In the genomic region with DNA sequence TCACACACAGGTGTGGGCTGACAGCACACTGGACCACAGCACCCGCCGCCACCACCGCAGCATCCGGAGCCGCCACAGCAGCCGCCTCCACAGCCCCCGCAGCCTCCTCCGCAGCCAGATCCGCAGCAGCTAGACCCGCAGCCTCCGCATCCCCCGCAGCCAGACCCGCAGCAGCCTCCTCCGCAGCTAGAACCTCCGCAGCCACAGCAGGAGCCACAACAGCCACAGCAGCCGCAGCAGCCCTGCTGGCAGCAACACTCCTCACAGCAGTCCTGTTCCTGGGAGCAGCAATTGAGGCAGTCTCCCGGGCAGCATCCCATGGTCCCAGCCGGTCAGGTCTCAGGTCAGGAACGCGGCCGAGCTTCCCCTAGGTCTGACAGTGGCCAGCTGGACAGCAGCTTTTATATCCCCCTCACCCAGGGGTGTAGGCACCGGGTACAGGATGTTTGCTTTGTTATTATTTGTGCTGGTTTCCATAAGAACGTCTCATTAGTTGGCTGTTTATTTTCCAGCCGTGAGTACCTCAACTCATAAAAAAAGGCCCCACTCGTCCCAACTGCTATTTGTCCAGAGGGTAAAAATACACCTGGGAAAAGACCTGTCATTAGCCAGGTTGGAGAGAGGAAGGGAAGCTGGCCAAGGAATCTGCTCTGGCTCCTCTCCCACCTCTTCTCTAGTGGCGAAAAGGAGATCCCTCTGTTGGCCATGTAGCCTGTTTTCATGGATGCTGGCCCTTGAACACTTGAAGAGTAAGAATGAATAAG, we compare ENCODE assay signal across 12 mouse cellular contexts. TPM values are rescaled to one million over a fixed set of nuclear protein-coding genes. Genes with fewer than 3 reads are reported as not detected.
DNase-seq lines count a peak whose midpoint lies in the region; ATAC-seq lines count a peak whose summit lies in the region.
"Had no signal": no experiment of that assay in that cellular context is flagged by ENCODE, and none has a peak within 500 bp of the region (broad histone marks: within the 10 kb centered on the region; RNA-seq: fewer than 3 reads in every experiment).

A gene (minus strand): TSS at position 375 of the 764 bp plus-strand sequence.

- no peak for ATAC-seq in cerebellum, adult (ENCODE audit: insufficient number of reproducible peaks, low FRiP score, low TSS enrichment)
- ATAC-seq in neural tube, embryonic 11.5 days (ENCODE audit: insufficient read depth, low FRiP score, low TSS enrichment), result no peak
- no peak for ATAC-seq in limb, embryonic 11.5 days (ENCODE audit: insufficient number of reproducible peaks, low FRiP score, low TSS enrichment, low read depth)
- ATAC-seq in neural tube, embryonic 12.5 days (ENCODE audit: low FRiP score, low read depth), result no peak

- DNase-seq in cerebellum, adult 8-10 months, result peak; percentile 16
- DNase-seq in neural tube, embryonic 11.5 days (ENCODE audit: low spot score), result no peak
- DNase-seq in neural tube, embryonic 10.5 days (ENCODE audit: extremely low spot score, low spot score), result no peak
- peak; percentile 29 for DNase-seq in limb, embryonic 11.5 days (ENCODE audit: low spot score)
- no peak for DNase-seq in layer of hippocampus, adult 11-12 months (ENCODE audit: low spot score)
- no peak for DNase-seq in left cerebral cortex, adult 18-20 months (ENCODE audit: low spot score in 2 of 2)
- DNase-seq: cerebellum, adult 2 months; kidney, adult 9 months had no signal

- H3K36me3 ChIP-seq in neural tube, embryonic 11.5 days (ENCODE audit: control insufficient read depth, insufficient read depth, low read length), result no peaks in the 10 kb centered on the region
- H3K36me3 ChIP-seq in limb, embryonic 11.5 days (ENCODE audit: control insufficient read depth, insufficient read depth, low read length), result no peaks in the 10 kb centered on the region
- H3K36me3 ChIP-seq in neural tube, embryonic 12.5 days, result no peaks in the 10 kb centered on the region

- H3K4me1 ChIP-seq in neural tube, embryonic 11.5 days (ENCODE audit: control insufficient read depth, insufficient read depth, low read length), result no peaks in the 10 kb centered on the region
- peaks cover 3% of the 10 kb centered on the region; the same call in 1 of the 2 replicates for H3K4me1 ChIP-seq in limb, embryonic 11.5 days (ENCODE audit: control insufficient read depth, insufficient read depth, low read length)
- 0 out of 2 replicates have a peak, but pooled peaks cover 4% of the 10 kb centered on the region for H3K4me1 ChIP-seq in neural tube, embryonic 12.5 days

- H3K9ac ChIP-seq in neural tube, embryonic 11.5 days (ENCODE audit: low read length), result no peak within 1 kb of the TSS
- H3K9ac ChIP-seq in limb, embryonic 11.5 days (ENCODE audit: low read length), result no peak within 1 kb of the TSS
- peak within 1 kb of the TSS; percentile 40; the same call in 1 of the 2 replicates for H3K9ac ChIP-seq in neural tube, embryonic 12.5 days

- peak within 1 kb of the TSS; percentile 31; the same call in 1 of the 2 replicates for H3K4me2 ChIP-seq in neural tube, embryonic 11.5 days (ENCODE audit: low read depth)
- peak within 1 kb of the TSS; percentile 41 for H3K4me2 ChIP-seq in limb, embryonic 11.5 days (ENCODE audit: low read depth, severe bottlenecking)
- H3K4me2 ChIP-seq in neural tube, embryonic 12.5 days (replicated peaks), result peak within 1 kb of the TSS; percentile 49

- no peak within 1 kb of the TSS for H3K27ac ChIP-seq in neural tube, embryonic 11.5 days (ENCODE audit: low read depth, low read length)
- H3K27ac ChIP-seq in limb, embryonic 11.5 days (replicated peaks; ENCODE audit: low read depth, low read length), result no peak within 1 kb of the TSS
- H3K27ac ChIP-seq in neural tube, embryonic 12.5 days, result no peak within 1 kb of the TSS
- H3K27ac ChIP-seq: macrophage had no signal

- H3K4me3 ChIP-seq in neural tube, embryonic 11.5 days (ENCODE audit: low read depth, low read length), result 0 out of 2 replicates have a peak within 1 kb of the TSS, but pooled peaks have one; percentile 4
- H3K4me3 ChIP-seq in limb, embryonic 11.5 days (ENCODE audit: low read depth, low read length), result no peak within 1 kb of the TSS
- H3K4me3 ChIP-seq in neural tube, embryonic 12.5 days, result no peak within 1 kb of the TSS

- H3K9me3 ChIP-seq in neural tube, embryonic 11.5 days (ENCODE audit: control insufficient read depth, low read length), result no peaks in the 10 kb centered on the region
- H3K9me3 ChIP-seq in limb, embryonic 11.5 days (ENCODE audit: control insufficient read depth, low read length), result no peaks in the 10 kb centered on the region
- no peaks in the 10 kb centered on the region for H3K9me3 ChIP-seq in neural tube, embryonic 12.5 days

- 30% methylated on average over 26 of the region's 26 CpGs for whole genome bisulfite sequencing in neural tube, embryonic 11.5 days
- WGBS in limb, embryonic 11.5 days, result 24% methylated on average over 26 of the region's 26 CpGs
- WGBS in neural tube, embryonic 12.5 days, result 24% methylated on average over 26 of the region's 26 CpGs

- no peaks in the 10 kb centered on the region for H3K27me3 ChIP-seq in neural tube, embryonic 11.5 days (ENCODE audit: control insufficient read depth, insufficient read depth, low read length)
- peaks cover 9% of the 10 kb centered on the region; the same call in 1 of the 2 replicates for H3K27me3 ChIP-seq in limb, embryonic 11.5 days (ENCODE audit: control insufficient read depth, insufficient read depth, low read length)
- H3K27me3 ChIP-seq in neural tube, embryonic 12.5 days (replicated peaks), result peaks cover 9% of the 10 kb centered on the region; the same call in 1 of the 2 replicates

RNA-seq across cellular contexts. Expression of the gene that starts here (rescaled TPM):
- not detected in 2 replicates for polyA plus RNA-seq in neural tube, embryonic 11.5 days (2014; fragmentation: Nextera tagmentation; extraction: Ambion mirVana)
- polyA plus RNA-seq in limb, embryonic 11.5 days (2014; fragmentation: Nextera tagmentation; extraction: Ambion mirVana), result 0.48 and 1.0 TPM in 2 replicates
- 0.37 TPM in 1 of 2 replicates, not detected in the other for polyA plus RNA-seq in neural tube, embryonic 12.5 days (2016; fragmentation: Nextera tagmentation; extraction: Ambion mirVana)
- total RNA-seq in left cerebral cortex, adult 18-20 months (2021), result not detected
- total RNA-seq: gastrocnemius, adult 8-10 months had no signal
- polyA plus RNA-seq: macrophage had no signal

Comparison
In these comparisons a context has a peak if more than half of its experiments do, and no peak if none do; other contexts are left out.
1. DNase-seq: peak in cerebellum, adult 8-10 months (single experiment) and limb, embryonic 11.5 days (single experiment); none in neural tube, embryonic 11.5 days (single experiment), neural tube, embryonic 10.5 days (single experiment), layer of hippocampus, adult 11-12 months (single experiment) and left cerebral cortex, adult 18-20 months (0 of 2).
2. Peak in every context shown above with its lines, with median percentiles within 50 percentile points of each other: H3K4me2 ChIP-seq.